Mouse (Mus musculus) stomach, embryonic 15.5 days (tissue): ENCODE data around the gene Rusc1. TPM values are rescaled to one million over a fixed set of nuclear protein-coding genes. Genes with fewer than 3 reads are reported as not detected.

Source experiments
- ATAC-seq: fragments of 200-750 bp; cut with Nextera tagmentation; 2 replicates; pipeline ENCODE4 v1.8.0; 2017; ENCODE audit warnings: low read depth, moderate number of reproducible peaks, moderate TSS enrichment; ENCODE audit not compliant: insufficient read depth, low FRiP score
- H3K27ac ChIP-seq: fragments of 300-500 bp; sonication (generic); 2 replicates; pipeline ENCODE4 v1.5.1; 2015; ENCODE audit warnings: mild to moderate bottlenecking, inconsistent platforms
- H3K27me3 ChIP-seq: fragments of 300-500 bp; sonication (generic); replicated peaks from 2 replicates; pipeline ENCODE4 v1.6.1; 2015; ENCODE audit warnings: inconsistent platforms
- H3K36me3 ChIP-seq: fragments of 300-500 bp; sonication (generic); 2 replicates; pipeline ENCODE4 v1.6.1; 2015; ENCODE audit warnings: inconsistent platforms
- H3K4me1 ChIP-seq: fragments of 300-500 bp; sonication (generic); 2 replicates; pipeline ENCODE4 v1.6.1; 2015; ENCODE audit warnings: inconsistent platforms
- H3K4me2 ChIP-seq: fragments of 300-500 bp; sonication (generic); 2 replicates; pipeline ENCODE4 v1.6.1; 2015; ENCODE audit warnings: mild to moderate bottlenecking, inconsistent platforms
- H3K4me3 ChIP-seq: fragments of 300-500 bp; sonication (generic); replicated peaks from 2 replicates; pipeline ENCODE4 v1.5.1; 2015; ENCODE audit warnings: inconsistent platforms
- H3K9ac ChIP-seq: fragments of 300-500 bp; sonication (generic); 2 replicates; pipeline ENCODE4 v1.6.1; 2015; ENCODE audit warnings: inconsistent platforms
- H3K9me3 ChIP-seq: fragments of 300-500 bp; sonication (generic); 2 replicates; pipeline ENCODE4 v1.6.1; 2016; ENCODE audit warnings: inconsistent platforms
- WGBS: fragments of 180-500 bp; shearing (Covaris S2); methylation state at CpG from one replicate; pipeline ENCODE4 v1.1.7; 2015; 5-methylcytosine and 5-hydroxymethylcytosine counted together
- polyA plus RNA-seq: library from polyadenylated mRNA; unstranded; fragments of >200 nt; fragmentation: Nextera tagmentation; extraction: Ambion mirVana; gene quantifications from 2 replicates; pipeline ENCODE4 v1.2.1, GENCODE M21; 2015

The Rusc1 gene
- polyA plus RNA-seq, result 20.3 and 21.0 TPM in 2 replicates

GRCm38 (mm10) chr3:89093175-89093574, at the start of gene Rusc1:
Gene Rusc1 (minus strand): TSS chr3:89093311.
- Histone ChIP-seq H3K27me3 (peaks cover 6% of the 10 kb centered on the region; the same call in 1 of the 2 replicates), H3K4me2 (peak within 1 kb of the TSS; percentile 100), H3K4me1 (peaks cover 22% of the 10 kb centered on the region), H3K36me3 (peaks cover 23% of the 10 kb centered on the region), H3K9me3 (no peaks in the 10 kb centered on the region), H3K9ac (no peak within 1 kb of the TSS), H3K27ac (peak within 1 kb of the TSS; percentile 35; the same call in 1 of the 2 replicates), H3K4me3 (peak within 1 kb of the TSS; percentile 63)
- ATAC-seq, result peak; percentile 54
- 1% methylated on average over 18 of the region's 18 CpGs for WGBS

GRCm38 (mm10) chr3:89136365-89136764, 43.3 kb upstream of the Rusc1 start:
- Histone ChIP-seq H3K27ac (peak overlapping the region; percentile 8; the same call in 1 of the 2 replicates), H3K27me3 (no peaks in the 10 kb centered on the region), H3K36me3 (no peaks in the 10 kb centered on the region), H3K4me1 (peaks cover 8% of the 10 kb centered on the region; the same call in 1 of the 2 replicates), H3K4me2 (peak overlapping the region; percentile 21; the same call in 1 of the 2 replicates), H3K9me3 (no peaks in the 10 kb centered on the region), H3K4me3 (peak overlapping the region; percentile 18; the same call in 1 of the 2 replicates), H3K9ac (no peak overlapping the region)
- peak; percentile 79 for ATAC-seq
- 32% methylated on average over 9 of the region's 9 CpGs for WGBS

- Histone ChIP-seq H3K4me1 (peaks cover 8% of the 10 kb centered on the region; the same call in 1 of the 2 replicates), H3K9me3 (no peaks in the 10 kb centered on the region), H3K9ac (no peak within 1 kb of the TSS), H3K4me3 (peak within 1 kb of the TSS; percentile 18), H3K4me2 (peak within 1 kb of the TSS; percentile 21; the same call in 1 of the 2 replicates), H3K27ac (peak within 1 kb of the TSS; percentile 35; the same call in 1 of the 2 replicates), H3K27me3 (no peaks in the 10 kb centered on the region), H3K36me3 (no peaks in the 10 kb centered on the region)
- ATAC-seq, result peak; percentile 56; the same call in 1 of the 2 replicates
- WGBS, result 57% methylated on average over 3 of the region's 3 CpGs
Measured at GRCm38 (mm10) chr3:89135958-89136357, 42.8 kb upstream of the Rusc1 start, which contains the start of gene Pklr. Gene Pklr (plus strand): TSS chr3:89136142.

GRCm38 (mm10) chr3:89133752-89134151, 40.6 kb upstream of the Rusc1 start:
- ATAC-seq, result peak; percentile 16; the same call in 1 of the 2 replicates
- Histone ChIP-seq H3K9ac (no peak overlapping the region), H3K36me3 (no peaks in the 10 kb centered on the region), H3K4me3 (no peak overlapping the region), H3K27me3 (no peaks in the 10 kb centered on the region), H3K9me3 (no peaks in the 10 kb centered on the region), H3K4me1 (peaks cover 8% of the 10 kb centered on the region; the same call in 1 of the 2 replicates), H3K27ac (0 out of 2 replicates have a peak overlapping the region, but pooled peaks have one; percentile 51), H3K4me2 (no peak overlapping the region)
- WGBS, result 68% methylated on average over 1 of the region's 1 CpGs

- Histone ChIP-seq H3K4me1 (peaks cover 8% of the 10 kb centered on the region; the same call in 1 of the 2 replicates), H3K4me2 (no peak overlapping the region), H3K36me3 (no peaks in the 10 kb centered on the region), H3K9ac (no peak overlapping the region), H3K27me3 (no peaks in the 10 kb centered on the region), H3K9me3 (no peaks in the 10 kb centered on the region), H3K27ac (0 out of 2 replicates have a peak overlapping the region, but pooled peaks have one; percentile 51), H3K4me3 (no peak overlapping the region)
- no peak for ATAC-seq
- WGBS, result 78% methylated on average over 7 of the region's 7 CpGs
Measured at GRCm38 (mm10) chr3:89133063-89133450, 39.9 kb upstream of the Rusc1 start.

- Histone ChIP-seq H3K4me2 (peak overlapping the region; percentile 68), H3K9me3 (no peaks in the 10 kb centered on the region), H3K27me3 (no peaks in the 10 kb centered on the region), H3K27ac (no peak overlapping the region), H3K4me1 (peaks cover 8% of the 10 kb centered on the region; the same call in 1 of the 2 replicates), H3K4me3 (peak overlapping the region; percentile 31), H3K36me3 (no peaks in the 10 kb centered on the region), H3K9ac (no peak overlapping the region)
- 13% methylated on average over 30 of the region's 30 CpGs for WGBS
- peak; percentile 81 for ATAC-seq
Measured at GRCm38 (mm10) chr3:89132285-89133062, 39.4 kb upstream of the Rusc1 start.

- Histone ChIP-seq H3K4me1 (peaks cover 8% of the 10 kb centered on the region; the same call in 1 of the 2 replicates), H3K4me3 (peak overlapping the region; percentile 31; the same call in 1 of the 2 replicates), H3K9ac (no peak overlapping the region), H3K27me3 (no peaks in the 10 kb centered on the region), H3K27ac (no peak overlapping the region), H3K36me3 (no peaks in the 10 kb centered on the region), H3K9me3 (no peaks in the 10 kb centered on the region), H3K4me2 (peak overlapping the region; percentile 68)
- no peak for ATAC-seq
- 38% methylated on average over 4 of the region's 4 CpGs for WGBS
Measured at GRCm38 (mm10) chr3:89131816-89132215, 38.7 kb upstream of the Rusc1 start.

- H3K4me2 ChIP-seq, result no peak overlapping the region
- no peak overlapping the region for H3K4me3 ChIP-seq
- H3K9me3 ChIP-seq, result no peaks in the 10 kb centered on the region
- no peaks in the 10 kb centered on the region for H3K36me3 ChIP-seq
- H3K9ac ChIP-seq, result no peak overlapping the region
- H3K4me1 ChIP-seq, result peaks cover 5% of the 10 kb centered on the region; the same call in 1 of the 2 replicates
- H3K27ac ChIP-seq, result no peak overlapping the region
- no peak for ATAC-seq
- WGBS, result 86% methylated on average over 3 of the region's 3 CpGs
- H3K27me3 ChIP-seq, result no peaks in the 10 kb centered on the region
Measured at GRCm38 (mm10) chr3:89129908-89130307, 36.8 kb upstream of the Rusc1 start.

- Histone ChIP-seq H3K4me1 (no peaks in the 10 kb centered on the region), H3K27ac (no peak overlapping the region), H3K9me3 (no peaks in the 10 kb centered on the region), H3K9ac (no peak overlapping the region), H3K4me3 (no peak overlapping the region), H3K4me2 (no peak overlapping the region), H3K27me3 (no peaks in the 10 kb centered on the region), H3K36me3 (no peaks in the 10 kb centered on the region)
- 93% methylated on average over 3 of the region's 3 CpGs for WGBS
- ATAC-seq, result no peak
Measured at GRCm38 (mm10) chr3:89125981-89126380, 32.9 kb upstream of the Rusc1 start.

- no peak overlapping the region for H3K9ac ChIP-seq
- ATAC-seq, result no peak
Measured at GRCm38 (mm10) chr3:89124241-89124640, 31.1 kb upstream of the Rusc1 start.

GRCm38 (mm10) chr3:89123313-89123712, 30.2 kb upstream of the Rusc1 start:
- 61% methylated on average over 2 of the region's 2 CpGs for WGBS
- H3K9ac ChIP-seq, result no peak overlapping the region
- H3K9me3 ChIP-seq, result no peaks in the 10 kb centered on the region
- no peak overlapping the region for H3K4me3 ChIP-seq
- no peaks in the 10 kb centered on the region for H3K36me3 ChIP-seq
- H3K4me1 ChIP-seq, result no peaks in the 10 kb centered on the region
- no peak overlapping the region for H3K4me2 ChIP-seq
- H3K27me3 ChIP-seq, result no peaks in the 10 kb centered on the region
- H3K27ac ChIP-seq, result no peak overlapping the region
- ATAC-seq, result no peak

More at GRCm38 (mm10) chr3:89124241-89124640, 31.1 kb upstream of the Rusc1 start:
- H3K27ac ChIP-seq, result no peak overlapping the region
- H3K4me1 ChIP-seq, result no peaks in the 10 kb centered on the region
- H3K9me3 ChIP-seq, result no peaks in the 10 kb centered on the region
- no peaks in the 10 kb centered on the region for H3K36me3 ChIP-seq
- 69% methylated on average over 3 of the region's 3 CpGs for WGBS
- H3K27me3 ChIP-seq, result no peaks in the 10 kb centered on the region
- no peak overlapping the region for H3K4me3 ChIP-seq
- H3K4me2 ChIP-seq, result no peak overlapping the region

GRCm38 (mm10) chr3:89115522-89115921, 22.4 kb upstream of the Rusc1 start:
- peak; percentile 78; the same call in 1 of the 2 replicates for ATAC-seq
- H3K27me3 ChIP-seq, result no peaks in the 10 kb centered on the region
- no peak overlapping the region for H3K4me2 ChIP-seq
- no peaks in the 10 kb centered on the region for H3K4me1 ChIP-seq
- no peak overlapping the region for H3K9ac ChIP-seq
- 8% methylated on average over 2 of the region's 2 CpGs for WGBS
- no peaks in the 10 kb centered on the region for H3K36me3 ChIP-seq
- H3K4me3 ChIP-seq, result no peak overlapping the region
- no peaks in the 10 kb centered on the region for H3K9me3 ChIP-seq
- no peak overlapping the region for H3K27ac ChIP-seq
